In genomic region chr10:130541931-130542691, GRCm38 (mm10) we compare ENCODE assay signal across 8 mouse cellular contexts. TPM values are rescaled to one million over a fixed set of nuclear protein-coding genes. Genes with fewer than 3 reads are reported as not detected.
DNase-seq lines count a peak whose midpoint lies in the region; ATAC-seq lines count a peak whose summit lies in the region.
"Not testable (repeated sequence)": the region's sequence is repeated elsewhere in the genome, so short reads cannot be mapped to it uniquely, and the experiment has no call there.

No protein-coding gene starts in this region.

- H3K4me3 ChIP-seq in hindbrain, embryonic 13.5 days, result peak overlapping the region; percentile 56

- H3K4me2 ChIP-seq in hindbrain, embryonic 13.5 days, result peak overlapping the region; percentile 73

- H3K4me1 ChIP-seq in hindbrain, embryonic 13.5 days (replicated peaks), result not testable (repeated sequence)

- not testable (repeated sequence) for H3K9me3 ChIP-seq in hindbrain, embryonic 13.5 days

- WGBS in hindbrain, embryonic 13.5 days, result 1% methylated on average over 21 of the region's 21 CpGs

- not testable (repeated sequence) for H3K36me3 ChIP-seq in hindbrain, embryonic 13.5 days

- H3K27ac ChIP-seq in hindbrain, embryonic 13.5 days, result peak overlapping the region; percentile 68

- ATAC-seq in hindbrain, embryonic 13.5 days (ENCODE audit: low FRiP score), result peak; percentile 99

- H3K9ac ChIP-seq in hindbrain, embryonic 13.5 days, result peak overlapping the region; percentile 73

- peak; percentile 81 for DNase-seq in T-cell, adult 2 months (ENCODE audit: low spot score)
- DNase-seq in cerebellum, postnatal 25 days, result peak; percentile 82 to 88
- DNase-seq in frontal cortex, postnatal 14 days (ENCODE audit: low spot score in 2 of 2), result peak; percentile 71 to 80
- DNase-seq in layer of hippocampus, postnatal 25 days (ENCODE audit: extremely low spot score in 1 of 2, low spot score in 1 of 2), result peak; percentile 64
- DNase-seq in lung, postnatal 14 days, result peak; percentile 72
- peak; percentile 69 for DNase-seq in ovary, postnatal 36 days (ENCODE audit: low spot score)
- peak; percentile 76 for DNase-seq in thymus, postnatal 25 days

- not testable (repeated sequence) for H3K27me3 ChIP-seq in hindbrain, embryonic 13.5 days

RNA-seq across cellular contexts. Expression of gene Vmn2r87, which starts 44.9 kb away (rescaled TPM):
- polyA plus RNA-seq in hindbrain, embryonic 13.5 days (2015; fragmentation: Nextera tagmentation; extraction: Ambion mirVana), result 0.12 TPM in 1 of 2 replicates, not detected in the other
- total RNA-seq in layer of hippocampus, postnatal 25 days (2021), result under 1 TPM; 0.39 to 0.42 TPM

Comparison
In these comparisons a context has a peak if more than half of its experiments do, and no peak if none do; other contexts are left out.
1. Peak in every context shown above with its lines: DNase-seq, ATAC-seq, H3K4me3 ChIP-seq and H3K27ac ChIP-seq.